Mouse (Mus musculus): ENCODE measurements around the gene Hs3st3a1.

Hs3st3a1 gene

DNA sequence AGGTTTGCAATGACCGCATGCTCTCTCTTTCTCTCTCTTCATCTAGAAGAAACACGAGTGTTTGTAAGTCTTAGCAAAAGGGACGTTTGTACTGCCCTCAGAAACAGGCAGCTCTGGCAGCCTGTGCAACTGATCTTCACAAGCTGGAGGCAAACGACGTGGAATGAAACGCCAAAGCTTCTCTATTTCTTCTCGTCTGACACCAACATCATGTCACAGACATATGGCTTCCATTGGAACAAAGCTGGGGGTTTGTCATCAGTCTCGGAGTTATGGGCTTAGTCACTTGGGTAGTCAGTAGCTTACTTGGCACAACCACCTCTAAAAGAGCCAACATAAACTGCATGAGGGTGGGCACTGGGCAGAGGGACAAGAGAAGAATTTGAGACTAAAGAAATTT, 114.8 kb downstream of the Hs3st3a1 start:
- in situ Hi-C loops (cut with MboI, MseI) = no loop called here

GRCm38 (mm10) chr11:64558282-64558681, 123.2 kb downstream of the Hs3st3a1 start:
- in situ Hi-C loops (cut with MboI, MseI) = no loop called here

GRCm38 (mm10) chr11:64559388-64559787, 124.3 kb downstream of the Hs3st3a1 start:
- in situ Hi-C loops (cut with MboI, MseI) = no loop called here

DNA sequence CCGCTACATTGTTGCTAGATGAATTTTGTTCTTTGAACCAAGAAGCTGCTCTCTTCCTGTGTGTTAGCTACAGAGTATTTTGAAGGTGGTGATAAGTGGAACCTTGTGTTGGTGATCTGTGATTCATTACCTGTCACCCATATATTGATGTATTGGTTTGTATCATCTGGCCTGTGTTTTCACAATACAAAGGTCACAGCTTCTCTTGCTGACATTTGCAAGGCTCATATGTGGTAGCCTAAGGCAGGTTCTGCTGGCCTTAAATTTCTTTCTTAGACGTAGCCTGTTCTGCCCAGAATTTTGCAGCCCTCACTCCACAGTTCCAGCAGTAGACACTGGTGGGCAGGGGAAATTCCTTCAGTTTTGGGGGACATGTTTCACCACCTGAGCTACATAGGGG, 125.3 kb downstream of the Hs3st3a1 start:
- in situ Hi-C loops (cut with MboI, MseI) = no loop called here

DNA sequence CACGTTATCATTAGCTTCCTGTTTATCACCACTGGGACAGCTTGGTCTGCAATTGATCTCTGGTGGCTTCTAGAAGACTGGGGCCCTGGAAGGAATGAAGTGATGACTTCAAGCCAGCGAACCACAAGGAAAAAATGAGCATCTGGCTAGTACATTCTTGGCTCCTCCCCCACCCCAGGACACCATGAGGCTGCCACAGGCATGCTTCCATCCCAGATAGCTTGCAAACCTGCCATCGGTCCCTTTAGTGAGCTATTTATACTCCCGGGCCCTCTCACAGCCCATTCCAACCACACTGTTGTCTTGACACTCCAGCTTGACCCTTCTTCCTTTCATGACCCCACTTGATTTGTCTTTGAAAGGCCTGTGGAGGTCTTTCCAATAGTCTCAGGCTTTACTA, 127.6 kb downstream of the Hs3st3a1 start:
- in situ Hi-C loops (cut with MboI, MseI) = no loop called here

Measured in T-helper 2 cell (primary cell).